Mouse (Mus musculus) CH12.LX (cell line): Measurements from ENCODE around the gene Cpsf4. TPM values are rescaled to one million over a fixed set of nuclear protein-coding genes. Genes with fewer than 3 reads are reported as not detected.

ENCODE experiments used
- DNase-seq: peaks from one replicate; pipeline ENCODE4 v3.0.0-alpha.2; 2013; ENCODE audit errors: extremely low read depth
- H3K27ac ChIP-seq: 2 replicates; pipeline ENCODE4 v1.5.1; 2012; ENCODE audit warnings: low read depth, mild to moderate bottlenecking, control low read depth, moderate library complexity; ENCODE audit not compliant: insufficient read depth
- H3K27me3 ChIP-seq: replicated peaks from 2 replicates; pipeline ENCODE3; 2012; ENCODE audit warnings: inconsistent platforms
- H3K36me3 ChIP-seq, 2 experiments: replicated peaks in 1 of 2; 2 replicates each; pipeline versions ENCODE3 to v1.6.1; 2012; ENCODE audit warnings: inconsistent platforms in 1 of 2, low read length in 1 of 2, mild to moderate bottlenecking in 1 of 2, mixed read lengths in 1 of 2, moderate library complexity in 1 of 2; ENCODE audit not compliant: control insufficient read depth in 1 of 2, insufficient read depth in 1 of 2
- H3K4me1 ChIP-seq, 2 experiments: 2 replicates each; pipeline ENCODE4 v1.6.1; 2012; ENCODE audit warnings: inconsistent platforms in 1 of 2, moderate library complexity in 1 of 2; ENCODE audit not compliant: insufficient read depth in 2 of 2, control insufficient read depth in 1 of 2
- H3K4me2 ChIP-seq: 2 replicates; pipeline ENCODE4 v1.6.1; 2012; ENCODE audit warnings: low read depth, mild to moderate bottlenecking, control low read depth; ENCODE audit not compliant: poor library complexity, insufficient read depth, severe bottlenecking
- H3K4me3 ChIP-seq, 3 experiments: fragments of 150-350 bp in 1 of 3; sonication (generic) in 1 of 3; replicated peaks in 1 of 3; 2 replicates each; pipeline versions ENCODE3 to v1.5.1; 2011 to 2012; ENCODE audit warnings: low read depth in 2 of 3, low read length in 2 of 3, mild to moderate bottlenecking in 2 of 3, moderate library complexity in 2 of 3, control low read depth in 1 of 3, improper control_type of control experiment in 1 of 3, inconsistent platforms in 1 of 3, mixed read lengths in 1 of 3; ENCODE audit not compliant: poor library complexity in 1 of 3
- H3K79me2 ChIP-seq: replicated peaks from 2 replicates; pipeline ENCODE4 v1.6.1; 2012; ENCODE audit warnings: mild to moderate bottlenecking, moderate library complexity; ENCODE audit not compliant: control insufficient read depth, poor library complexity, insufficient read depth, severe bottlenecking; ENCODE audit errors: extremely low read depth
- H3K9ac ChIP-seq: 2 replicates; pipeline ENCODE4 v1.6.1; 2012; ENCODE audit warnings: low read depth, mild to moderate bottlenecking, control low read depth, moderate library complexity; ENCODE audit not compliant: insufficient read depth
- H3K9me3 ChIP-seq: replicated peaks from 2 replicates; pipeline ENCODE3; 2012; ENCODE audit warnings: low read length, inconsistent platforms, mixed read lengths
- CHD1 ChIP-seq: IDR thresholded peaks from 2 replicates; pipeline ENCODE4 v1.6.1; 2012; ENCODE audit warnings: low read depth, low read length, improper control_type of control experiment, inconsistent platforms
- E2F4 ChIP-seq: IDR thresholded peaks from 2 replicates; pipeline ENCODE4 v1.6.1; 2011; ENCODE audit warnings: low read depth, low read length, improper control_type of control experiment; ENCODE audit not compliant: insufficient replicate concordance
- EP300 ChIP-seq: IDR thresholded peaks from 2 replicates; pipeline ENCODE4 v1.6.1; 2011; ENCODE audit warnings: low read length, improper control_type of control experiment
- ETS1 ChIP-seq: conservative IDR thresholded peaks from 2 replicates; pipeline ENCODE4 v1.6.1; 2012; ENCODE audit warnings: low read depth, mild to moderate bottlenecking, inconsistent platforms, low read length, improper control_type of control experiment, moderate library complexity
- HCFC1 ChIP-seq: IDR thresholded peaks from 2 replicates; pipeline ENCODE4 v1.6.1; 2012; ENCODE audit warnings: low read depth, mild to moderate bottlenecking, inconsistent platforms, low read length, improper control_type of control experiment
- IRF4 ChIP-seq: IDR thresholded peaks from 2 replicates; pipeline ENCODE4 v1.6.1; 2014; ENCODE audit warnings: low read depth, mild to moderate bottlenecking, inconsistent platforms, low read length, improper control_type of control experiment
- JUN ChIP-seq: IDR thresholded peaks from 2 replicates; pipeline ENCODE4 v1.6.1; 2011; ENCODE audit warnings: low read depth, mild to moderate bottlenecking, low read length, improper control_type of control experiment, moderate library complexity; ENCODE audit not compliant: insufficient read depth
- MAFK ChIP-seq: IDR thresholded peaks from 2 replicates; pipeline ENCODE4 v1.6.1; 2011; ENCODE audit warnings: low read length, improper control_type of control experiment; ENCODE audit not compliant: insufficient replicate concordance
- NRF1 ChIP-seq: IDR thresholded peaks from 2 replicates; pipeline ENCODE4 v1.6.1; 2014; ENCODE audit warnings: low read depth, mild to moderate bottlenecking, inconsistent platforms, low read length, improper control_type of control experiment, moderate library complexity
- PAX5 ChIP-seq: IDR thresholded peaks from 2 replicates; pipeline ENCODE4 v1.6.1; 2012; ENCODE audit warnings: low read length, inconsistent platforms, mixed read lengths
- RAD21 ChIP-seq: IDR thresholded peaks from 2 replicates; pipeline ENCODE4 v1.6.1; 2011; ENCODE audit warnings: low read depth, mild to moderate bottlenecking, low read length, improper control_type of control experiment, moderate library complexity
- SIN3A ChIP-seq: IDR thresholded peaks from 2 replicates; pipeline ENCODE4 v1.6.1; 2012; ENCODE audit warnings: low read length, improper control_type of control experiment, inconsistent platforms
- SMC3 ChIP-seq: IDR thresholded peaks from 2 replicates; pipeline ENCODE4 v1.6.1; 2011; ENCODE audit warnings: low read depth, low read length, improper control_type of control experiment
- USF1 ChIP-seq: IDR thresholded peaks from 2 replicates; pipeline ENCODE4 v1.6.1; 2014; ENCODE audit warnings: low read depth, mild to moderate bottlenecking, inconsistent platforms, low read length, improper control_type of control experiment
- USF2 ChIP-seq: conservative IDR thresholded peaks from 2 replicates; pipeline ENCODE4 v1.6.1; 2011; ENCODE audit warnings: low read depth, low read length, improper control_type of control experiment
- ZC3H11A ChIP-seq: IDR thresholded peaks from 2 replicates; pipeline ENCODE4 v1.6.1; 2012; ENCODE audit warnings: low read depth, mild to moderate bottlenecking, inconsistent platforms, low read length, improper control_type of control experiment
- ZMIZ1 ChIP-seq: IDR thresholded peaks from 2 replicates; pipeline ENCODE4 v1.6.1; 2012; ENCODE audit warnings: low read depth, mild to moderate bottlenecking, inconsistent platforms, low read length, improper control_type of control experiment
- ZNF384 ChIP-seq: IDR thresholded peaks from 2 replicates; pipeline ENCODE4 v1.6.1; 2012; ENCODE audit warnings: low read depth, low read length, improper control_type of control experiment, inconsistent platforms
- dilution Hi-C: fragments of 300-500 bp; cut with MboI; formaldehyde crosslinking; loops from 2 replicates; pipeline ENCODE4 v1.14.3; 2020; ENCODE audit warnings: low sequenced_read_pairs; ENCODE audit not compliant: extremely low pct_unique_long_range_greater_than_20kb, extremely low pct_ligation_motif_present
- in situ Hi-C: fragments of 300-500 bp; cut with MboI; formaldehyde crosslinking; loops from 3 replicates; pipeline ENCODE4 v1.14.3; 2019; ENCODE audit warnings: low sequenced_read_pairs, low pct_ligation_motif_present, low pct_unique_long_range_greater_than_20kb, mixed read lengths
- polyA plus RNA-seq: library from polyadenylated mRNA; unstranded; fragments of >175 nt; gene quantifications from 2 replicates; pipeline ENCODE4 v1.2.1, GENCODE M21; 2012; ENCODE audit warnings: low read depth; ENCODE audit not compliant: insufficient read length
- total RNA-seq, 2 experiments: library from RNA; depleted of rRNA; stranded (reverse); fragments of 300-350 nt in 1 of 2; fragments of >200 nt in 1 of 2; gene quantifications; 2 replicates each; pipeline ENCODE4 v1.2.3; 2012 to 2014

The Cpsf4 gene
- total and polyA plus RNA-seq, 3 experiments: 56.3 to 70.7 (median 59.2) TPM

GRCm38 (mm10) chr5:145189416-145189815 lies 22.4 kb downstream of the Cpsf4 start:
- Histone ChIP-seq H3K36me3 (peaks cover 30 to 56% of the 10 kb centered on the region in 2 experiments), H3K79me2 (peaks cover 51% of the 10 kb centered on the region), H3K9ac (no peak overlapping the region; the same call in 1 of the 2 replicates), H3K4me3 (no peak overlapping the region), H3K9me3 (no peaks in the 10 kb centered on the region), H3K27me3 (no peaks in the 10 kb centered on the region), H3K27ac (no peak overlapping the region), H3K4me1 (peaks cover 9 to 26% of the 10 kb centered on the region in 2 experiments), H3K4me2 (peak overlapping the region; percentile 99)
- in situ Hi-C loops (no loop called here), dilution Hi-C loops (no loop called here)
- DNase-seq: no peak
- peak; percentile 52 for TF ChIP-seq IRF4
- TF ChIP-seq ZNF384: peak; percentile 72; the same call in 1 of the 2 replicates
- no peak for TF ChIP-seq MAFK
- TF ChIP-seq USF2: no peak

- TF ChIP-seq E2F4 (no peak), SMC3 (no peak), ZC3H11A (no peak), HCFC1 (no peak), ETS1 (no peak), USF2 (no peak), SIN3A (no peak), USF1 (no peak), NRF1 (no peak), IRF4 (no peak), EP300 (no peak), ZNF384 (no peak), CHD1 (no peak), ZMIZ1 (no peak), RAD21 (no peak), PAX5 (no peak), JUN (no peak)
- H3K9ac ChIP-seq: peak overlapping the region; percentile 78
- H3K4me3 ChIP-seq: peak overlapping the region; percentile 76 to 97 (median 84)
- peak overlapping the region; percentile 99 for H3K4me2 ChIP-seq
- in situ Hi-C loops (no loop called here), dilution Hi-C loops (no loop called here)
- no peaks in the 10 kb centered on the region for H3K27me3 ChIP-seq
- H3K79me2 ChIP-seq: peaks cover 51% of the 10 kb centered on the region
- H3K9me3 ChIP-seq: no peaks in the 10 kb centered on the region
- H3K36me3 ChIP-seq: peaks cover 35 to 58% of the 10 kb centered on the region in 2 experiments
- no peak for DNase-seq
- H3K4me1 ChIP-seq: peaks cover 9 to 26% of the 10 kb centered on the region in 2 experiments
- H3K27ac ChIP-seq: 0 out of 2 replicates have a peak overlapping the region, but pooled peaks have one; percentile 18
These were observed 23.4 kb downstream of the Cpsf4 start for GRCm38 (mm10) chr5:145190373-145190772.
